Mouse (Mus musculus) left cerebral cortex, adult 6 months (tissue): ENCODE results near the gene Vmn1r237. TPM values are rescaled to one million over a fixed set of nuclear protein-coding genes. Genes with fewer than 3 reads are reported as not detected.

Experiments used
- long read RNA-seq, 2 experiments: library from polyadenylated mRNA; unstranded; transcript quantifications; one replicate each; pipeline ENCODE4 v2.0.0; 2019 to 2020
- polyA plus RNA-seq: library from polyadenylated mRNA; unstranded; fragments of <200 nt; fragmentation: Nextera tagmentation; gene quantifications from 2 replicates; pipeline ENCODE4 v1.2.3, GENCODE M21; 2021

The Vmn1r237 gene
- polyA plus RNA-seq: not detected in 2 replicates
- long read RNA-seq, experiment 1: 0 reads
- long read RNA-seq, experiment 2: 0 reads

GRCm38 (mm10) chr17:21311565-21311964, at the start of gene Vmn1r237:
Vmn1r237 (plus strand) TSS chr17:21311865.

GRCm38 (mm10) chr17:21282642-21283041, 29.0 kb upstream of the Vmn1r237 start, which contains the start of gene Vmn1r236:
Vmn1r236 (plus strand) TSS chr17:21282942.

Other genes with a start within 250 kb of the Vmn1r237 start
- gene Vmn1r234, start 85.8 kb upstream of the Vmn1r237 start, polyA plus RNA-seq: not detected in 2 replicates
- gene Vmn1r235, start 55.5 kb upstream of the Vmn1r237 start, polyA plus RNA-seq: not detected in 2 replicates
- gene Vmn1r236, start 28.9 kb upstream of the Vmn1r237 start, polyA plus RNA-seq: not detected in 2 replicates
- 0.80 and 1.1 TPM in 2 replicates for gene Zfp677, start 71.9 kb downstream of the Vmn1r237 start, polyA plus RNA-seq
- 1.3 and 1.7 TPM in 2 replicates for gene Zfp54, start 111.4 kb downstream of the Vmn1r237 start, polyA plus RNA-seq
- 3.5 and 3.7 TPM in 2 replicates for gene Zfp51, start 138.5 kb downstream of the Vmn1r237 start, polyA plus RNA-seq
- 1.9 and 3.5 TPM in 2 replicates for gene Zfp53, start 177.1 kb downstream of the Vmn1r237 start, polyA plus RNA-seq
- 0.88 and 1.0 TPM in 2 replicates for gene Zfp52, start 223.7 kb downstream of the Vmn1r237 start, polyA plus RNA-seq